Mouse (Mus musculus) limb, embryonic 14.5 days (tissue): Measurements from ENCODE around the gene Tm6sf1. TPM values are rescaled to one million over a fixed set of nuclear protein-coding genes. Genes with fewer than 3 reads are reported as not detected.

Experiments
- ATAC-seq: fragments of 200-750 bp; cut with Nextera tagmentation; 2 replicates; pipeline ENCODE4 v1.8.0; 2017; ENCODE audit warnings: low read depth, moderate number of reproducible peaks, moderate TSS enrichment; ENCODE audit not compliant: low FRiP score
- DNase-seq: peaks from one replicate; pipeline ENCODE4 v3.0.0-alpha.2; 2015; ENCODE audit warnings: low spot score
- H3K27ac ChIP-seq: fragments of 300-500 bp; sonication (generic); replicated peaks from 2 replicates; pipeline ENCODE4 v1.5.1; 2014; ENCODE audit warnings: low read depth, mild to moderate bottlenecking, low read length, moderate library complexity, mixed read lengths
- H3K27me3 ChIP-seq: fragments of 300-500 bp; sonication (generic); 2 replicates; pipeline ENCODE4 v1.6.1; 2014; ENCODE audit warnings: low read length, mixed read lengths; ENCODE audit not compliant: control insufficient read depth, insufficient read depth
- H3K36me3 ChIP-seq: fragments of 300-500 bp; sonication (generic); 2 replicates; pipeline ENCODE4 v1.6.1; 2014; ENCODE audit warnings: mild to moderate bottlenecking, low read length, moderate library complexity, mixed read lengths; ENCODE audit not compliant: control insufficient read depth, insufficient read depth
- H3K4me1 ChIP-seq: fragments of 300-500 bp; sonication (generic); 2 replicates; pipeline ENCODE4 v1.6.1; 2014; ENCODE audit warnings: antibody characterized with exemption, low read length, mixed read lengths; ENCODE audit not compliant: control insufficient read depth, insufficient read depth
- H3K4me2 ChIP-seq: fragments of 300-500 bp; sonication (generic); replicated peaks from 2 replicates; pipeline ENCODE4 v1.6.1; 2014; ENCODE audit warnings: low read depth, mild to moderate bottlenecking, low read length, moderate library complexity; ENCODE audit not compliant: severe bottlenecking
- H3K4me3 ChIP-seq: fragments of 300-500 bp; sonication (generic); replicated peaks from 2 replicates; pipeline ENCODE4 v1.5.1; 2014; ENCODE audit warnings: low read length
- H3K9ac ChIP-seq: fragments of 300-500 bp; sonication (generic); 2 replicates; pipeline ENCODE4 v1.6.1; 2014; ENCODE audit warnings: mild to moderate bottlenecking, low read depth, low read length, moderate library complexity; ENCODE audit not compliant: severe bottlenecking
- H3K9me3 ChIP-seq: fragments of 300-500 bp; sonication (generic); 2 replicates; pipeline ENCODE4 v1.6.1; 2016; ENCODE audit warnings: low read length; ENCODE audit not compliant: control insufficient read depth
- POLR2A ChIP-seq: fragments of 200-500 bp; IDR thresholded peaks from 2 replicates; pipeline ENCODE4 v1.8.0; 2012; ENCODE audit warnings: inconsistent platforms, mild to moderate bottlenecking, moderate library complexity, borderline replicate concordance; ENCODE audit not compliant: insufficient read depth, insufficient read length; ENCODE audit errors: extremely low read depth
- WGBS: fragments of 180-500 bp; shearing (Covaris S2); extraction: QIAGEN DNeasy Blood & Tissue Kit; methylation state at CpG from one replicate; pipeline ENCODE4 v1.1.7; 2014; 5-methylcytosine and 5-hydroxymethylcytosine counted together
- polyA plus RNA-seq, 2 experiments: library from polyadenylated mRNA; depleted of rRNA in 1 of 2; stranded (reverse) in 1 of 2; unstranded in 1 of 2; fragments of >200 nt; fragmentation: Nextera tagmentation in 1 of 2; extraction: Ambion mirVana in 1 of 2; gene quantifications; 2 replicates each; pipeline versions ENCODE4 v1.2.1 to v1.2.3; 2012 to 2014

Gene Tm6sf1
- 49.0 and 56.7 TPM in 2 replicates for polyA plus RNA-seq (2012; rRNA removed)
- polyA plus RNA-seq (2014; fragmentation: Nextera tagmentation; extraction: Ambion mirVana) = 21.2 and 26.6 TPM in 2 replicates

- ATAC-seq (peak; percentile 63; the same call in 1 of the 2 replicates), DNase-seq (no peak)
- WGBS = 1% methylated on average over 34 of the region's 64 CpGs
- Histone ChIP-seq H3K4me2 (peak within 1 kb of the TSS; percentile 88), H3K4me3 (peak within 1 kb of the TSS; percentile 60), H3K4me1 (peaks cover 5% of the 10 kb centered on the region; the same call in 1 of the 2 replicates), H3K9me3 (no peaks in the 10 kb centered on the region), H3K27me3 (peaks cover 18% of the 10 kb centered on the region), H3K27ac (no peak within 1 kb of the TSS), H3K36me3 (no peaks in the 10 kb centered on the region), H3K9ac (peak within 1 kb of the TSS; percentile 69)
- no peak for TF ChIP-seq POLR2A
Observed at GRCm38 (mm10) chr7:81858968-81859721, at the start of gene Tm6sf1. Gene Tm6sf1 (plus strand): TSS chr7:81859001.

GRCm38 (mm10) chr7:81824906-81825305 is 33.9 kb upstream of the Tm6sf1 start:
- Histone ChIP-seq H3K27me3 (no peaks in the 10 kb centered on the region), H3K4me3 (no peak overlapping the region), H3K36me3 (0 out of 2 replicates have a peak, but pooled peaks cover 4% of the 10 kb centered on the region), H3K9me3 (no peaks in the 10 kb centered on the region), H3K27ac (no peak overlapping the region), H3K4me2 (no peak overlapping the region), H3K9ac (no peak overlapping the region), H3K4me1 (peaks cover 28% of the 10 kb centered on the region)
- WGBS = 74% methylated on average over 3 of the region's 3 CpGs
- DNase-seq = no peak
- ATAC-seq = no peak
- TF ChIP-seq POLR2A = no peak

GRCm38 (mm10) chr7:81825381-81825780 is 33.4 kb upstream of the Tm6sf1 start:
- 30% methylated on average over 3 of the region's 3 CpGs for WGBS
- Histone ChIP-seq H3K9me3 (no peaks in the 10 kb centered on the region), H3K27me3 (no peaks in the 10 kb centered on the region), H3K4me2 (no peak overlapping the region), H3K36me3 (0 out of 2 replicates have a peak, but pooled peaks cover 4% of the 10 kb centered on the region), H3K4me3 (no peak overlapping the region), H3K9ac (no peak overlapping the region), H3K4me1 (peaks cover 28% of the 10 kb centered on the region), H3K27ac (no peak overlapping the region)
- ATAC-seq (no peak), DNase-seq (no peak)
- no peak for TF ChIP-seq POLR2A

GRCm38 (mm10) chr7:81827806-81828667 is 30.8 kb upstream of the Tm6sf1 start:
- H3K27me3 ChIP-seq = no peaks in the 10 kb centered on the region
- peak overlapping the region; percentile 61 for H3K4me2 ChIP-seq
- H3K9me3 ChIP-seq = no peaks in the 10 kb centered on the region
- WGBS = 26% methylated on average over 17 of the region's 17 CpGs
- H3K36me3 ChIP-seq = 0 out of 2 replicates have a peak, but pooled peaks cover 4% of the 10 kb centered on the region
- peak overlapping the region; percentile 82 for H3K9ac ChIP-seq
- H3K4me3 ChIP-seq = peak overlapping the region; percentile 78
- peaks cover 28% of the 10 kb centered on the region for H3K4me1 ChIP-seq
- no peak for TF ChIP-seq POLR2A
- DNase-seq = no peak
- H3K27ac ChIP-seq = peak overlapping the region; percentile 93
- ATAC-seq = no peak
